Mouse (Mus musculus) midbrain, embryonic 13.5 days (tissue): ENCODE measurements at regions not wholly inside any gene's neighbourhood (a gene's known extent, or its start where the extent isn't known, plus 50 kb on each side); places are given as distances from the start of the nearest gene placed in this dataset.
"Not testable (repeated sequence)": the region's sequence is repeated elsewhere in the genome, so short reads cannot be mapped to it uniquely, and the experiment has no call there.

ENCODE experiments used
- ATAC-seq: fragments of 200-750 bp; cut with Nextera tagmentation; 2 replicates; pipeline ENCODE4 v1.8.0; 2017; ENCODE audit warnings: mild to moderate bottlenecking, moderate TSS enrichment, moderate library complexity
- H3K27ac ChIP-seq: fragments of 300-500 bp; sonication (generic); 2 replicates; pipeline ENCODE4 v1.5.1; 2015; ENCODE audit warnings: inconsistent platforms, mild to moderate bottlenecking, moderate library complexity
- H3K27me3 ChIP-seq: fragments of 300-500 bp; sonication (generic); 2 replicates; pipeline ENCODE4 v1.6.1; 2015; ENCODE audit warnings: mild to moderate bottlenecking, inconsistent platforms
- H3K36me3 ChIP-seq: fragments of 300-500 bp; sonication (generic); 2 replicates; pipeline ENCODE4 v1.6.1; 2015; ENCODE audit warnings: mild to moderate bottlenecking, inconsistent platforms
- H3K4me1 ChIP-seq: fragments of 300-500 bp; sonication (generic); replicated peaks from 2 replicates; pipeline ENCODE4 v1.6.1; 2015; ENCODE audit warnings: inconsistent platforms
- H3K4me2 ChIP-seq: fragments of 300-500 bp; sonication (generic); replicated peaks from 2 replicates; pipeline ENCODE4 v1.6.1; 2015; ENCODE audit warnings: moderate library complexity, mild to moderate bottlenecking, inconsistent platforms
- H3K4me3 ChIP-seq: fragments of 300-500 bp; sonication (generic); replicated peaks from 2 replicates; pipeline ENCODE4 v1.5.1; 2015; ENCODE audit warnings: mild to moderate bottlenecking, inconsistent platforms
- H3K9ac ChIP-seq: fragments of 300-500 bp; sonication (generic); replicated peaks from 2 replicates; pipeline ENCODE4 v1.6.1; 2015; ENCODE audit warnings: mild to moderate bottlenecking, inconsistent platforms
- H3K9me3 ChIP-seq: fragments of 300-500 bp; sonication (generic); 2 replicates; pipeline ENCODE4 v1.6.1; 2016; ENCODE audit warnings: mild to moderate bottlenecking, inconsistent platforms
- WGBS: fragments of 180-500 bp; shearing (Covaris S2); methylation state at CpG from one replicate; pipeline ENCODE4 v1.1.7; 2015; 5-methylcytosine and 5-hydroxymethylcytosine counted together

DNA sequence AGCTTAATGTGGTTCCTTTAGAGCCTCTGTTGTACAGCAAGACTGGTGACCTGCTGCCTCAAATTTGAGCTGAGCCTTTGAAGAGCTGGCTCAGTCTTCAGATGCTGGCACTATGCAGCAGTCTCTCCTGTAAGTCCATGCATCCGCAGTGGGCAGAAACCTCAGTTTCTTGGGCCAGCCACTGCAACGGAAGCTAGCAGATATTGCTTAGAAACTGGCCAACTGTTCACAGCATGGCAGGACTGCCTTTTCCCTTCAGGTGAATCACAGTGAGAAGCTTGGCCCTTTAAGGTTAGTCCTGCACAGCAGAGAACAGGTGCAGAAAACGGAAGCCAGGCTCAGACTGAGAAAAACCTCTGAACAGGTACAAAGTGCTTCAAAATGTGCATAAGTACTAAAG, 1976.8 kb upstream of the G6pd2 start:
- Histone ChIP-seq H3K4me2 (no peak overlapping the region), H3K4me1 (no peaks in the 10 kb centered on the region), H3K9me3 (no peaks in the 10 kb centered on the region), H3K27me3 (no peaks in the 10 kb centered on the region), H3K9ac (no peak overlapping the region), H3K36me3 (no peaks in the 10 kb centered on the region), H3K27ac (no peak overlapping the region), H3K4me3 (no peak overlapping the region)
- WGBS, result 93% methylated on average over 3 of the region's 3 CpGs
- ATAC-seq, result no peak

DNA sequence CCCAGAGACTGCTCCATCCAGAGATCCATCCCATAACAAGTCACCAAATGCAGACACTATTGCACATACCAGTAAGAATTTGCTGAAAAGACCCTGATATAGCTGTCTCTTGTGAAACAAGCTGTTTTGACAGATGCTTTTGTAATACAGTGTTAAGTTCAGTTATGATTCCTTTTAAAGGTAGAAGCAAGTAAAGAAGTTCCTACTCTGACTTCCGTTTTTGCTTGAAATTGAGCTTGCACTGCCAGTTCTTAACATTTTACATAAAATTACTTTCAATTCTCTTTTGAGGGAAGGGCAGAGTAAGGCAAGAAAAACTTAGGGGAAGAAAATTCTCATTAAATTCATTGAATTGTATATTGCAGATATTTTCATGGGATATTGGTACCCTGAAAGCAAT, 1962.9 kb upstream of the G6pd2 start:
- no peaks in the 10 kb centered on the region for H3K9me3 ChIP-seq
- no peak overlapping the region for H3K9ac ChIP-seq
- no peak for ATAC-seq
- no peak overlapping the region for H3K4me3 ChIP-seq
- no peaks in the 10 kb centered on the region for H3K36me3 ChIP-seq
- H3K27ac ChIP-seq, result no peak overlapping the region
- H3K27me3 ChIP-seq, result no peaks in the 10 kb centered on the region
- 69% methylated on average over 1 of the region's 1 CpGs for WGBS
- H3K4me2 ChIP-seq, result no peak overlapping the region
- no peaks in the 10 kb centered on the region for H3K4me1 ChIP-seq

DNA sequence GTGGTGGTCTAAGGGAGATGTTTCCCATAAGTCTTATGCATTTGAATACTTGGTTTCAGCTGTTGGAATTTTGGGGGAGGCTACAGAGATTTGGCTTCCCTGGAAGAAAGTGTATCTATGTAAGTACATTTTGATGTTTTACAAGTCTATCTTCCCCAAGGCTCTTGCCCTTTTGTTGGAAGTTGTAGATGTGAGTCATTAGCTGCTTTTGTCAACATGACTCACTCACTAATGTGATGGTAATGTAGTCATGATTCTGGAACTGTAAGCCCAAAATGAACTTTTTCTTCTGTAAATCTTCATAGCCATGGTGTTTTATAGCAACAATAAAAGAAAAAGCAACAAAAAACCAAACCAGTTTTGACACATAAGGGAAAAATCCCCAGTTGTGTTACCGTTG, 1961.0 kb upstream of the G6pd2 start:
- Histone ChIP-seq H3K4me2 (no peak overlapping the region), H3K9ac (no peak overlapping the region), H3K27me3 (no peaks in the 10 kb centered on the region), H3K4me3 (no peak overlapping the region), H3K36me3 (no peaks in the 10 kb centered on the region), H3K4me1 (no peaks in the 10 kb centered on the region), H3K27ac (no peak overlapping the region), H3K9me3 (no peaks in the 10 kb centered on the region)
- no peak for ATAC-seq
- WGBS, result 96% methylated on average over 1 of the region's 1 CpGs

DNA sequence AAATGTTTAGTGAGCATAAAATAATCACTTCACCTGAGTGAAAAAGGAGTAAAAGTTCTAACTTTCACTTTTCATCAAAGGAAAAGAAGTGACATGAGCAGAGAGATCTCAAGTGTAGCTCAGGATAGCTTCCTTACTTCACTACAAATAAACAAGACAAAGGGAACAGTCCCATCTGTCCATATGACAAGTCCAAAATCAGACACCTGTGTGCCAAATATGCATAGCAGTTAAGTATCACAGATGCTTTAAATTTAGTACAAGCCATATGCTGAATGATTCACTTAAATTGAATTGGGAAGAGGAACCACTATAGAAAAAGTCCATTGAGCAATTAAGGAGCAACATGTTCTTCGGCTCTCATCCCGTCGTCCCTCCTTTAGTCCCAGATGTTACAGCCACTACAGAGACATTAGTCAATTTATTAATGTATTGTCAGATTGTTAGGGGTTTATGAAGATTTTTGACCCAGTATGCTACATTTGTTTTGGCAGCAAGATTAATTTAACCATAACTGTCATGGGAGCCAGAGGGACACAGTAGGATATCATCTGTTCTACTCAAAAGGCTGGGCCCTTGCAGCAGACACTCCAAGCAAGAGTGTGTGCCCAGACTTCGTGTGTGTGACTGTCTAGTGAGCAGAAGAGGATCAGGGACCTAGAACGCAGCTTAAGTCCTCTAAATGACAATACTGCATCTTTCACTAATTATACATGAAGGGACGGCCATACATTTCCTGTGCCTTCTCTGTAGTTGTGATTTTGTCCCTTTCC, 1914.5 kb upstream of the G6pd2 start:
- ATAC-seq, result no peak
- Histone ChIP-seq H3K4me2 (no peak overlapping the region), H3K4me3 (no peak overlapping the region), H3K9me3 (no peaks in the 10 kb centered on the region), H3K9ac (no peak overlapping the region), H3K27ac (no peak overlapping the region), H3K27me3 (no peaks in the 10 kb centered on the region), H3K4me1 (no peaks in the 10 kb centered on the region), H3K36me3 (no peaks in the 10 kb centered on the region)
- WGBS, result 81% methylated on average over 6 of the region's 6 CpGs

DNA sequence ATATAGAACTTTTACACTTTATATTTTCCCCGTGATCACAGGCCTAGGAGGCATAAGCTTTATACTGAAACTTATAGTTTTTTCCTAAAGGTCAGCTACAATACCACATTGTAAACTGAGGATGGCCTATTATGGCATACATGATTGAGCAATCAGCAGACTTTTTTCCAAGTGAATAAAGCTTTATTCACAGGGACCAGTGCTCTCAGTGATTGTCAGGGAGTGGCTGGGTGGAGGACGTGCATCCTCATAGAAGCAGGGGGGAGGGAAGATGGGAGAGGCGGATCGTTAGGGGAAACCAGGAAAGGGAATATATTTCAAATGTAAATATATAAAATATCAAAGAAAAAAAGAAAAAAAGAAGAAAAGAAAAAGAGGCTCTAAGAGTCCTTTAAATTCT, 1886.7 kb upstream of the G6pd2 start:
- no peak overlapping the region for H3K9ac ChIP-seq
- no peaks in the 10 kb centered on the region for H3K4me1 ChIP-seq
- H3K27ac ChIP-seq, result no peak overlapping the region
- 65% methylated on average over 4 of the region's 4 CpGs for WGBS
- no peaks in the 10 kb centered on the region for H3K36me3 ChIP-seq
- no peak overlapping the region for H3K4me2 ChIP-seq
- ATAC-seq, result no peak
- no peaks in the 10 kb centered on the region for H3K27me3 ChIP-seq
- no peaks in the 10 kb centered on the region for H3K9me3 ChIP-seq
- no peak overlapping the region for H3K4me3 ChIP-seq

DNA sequence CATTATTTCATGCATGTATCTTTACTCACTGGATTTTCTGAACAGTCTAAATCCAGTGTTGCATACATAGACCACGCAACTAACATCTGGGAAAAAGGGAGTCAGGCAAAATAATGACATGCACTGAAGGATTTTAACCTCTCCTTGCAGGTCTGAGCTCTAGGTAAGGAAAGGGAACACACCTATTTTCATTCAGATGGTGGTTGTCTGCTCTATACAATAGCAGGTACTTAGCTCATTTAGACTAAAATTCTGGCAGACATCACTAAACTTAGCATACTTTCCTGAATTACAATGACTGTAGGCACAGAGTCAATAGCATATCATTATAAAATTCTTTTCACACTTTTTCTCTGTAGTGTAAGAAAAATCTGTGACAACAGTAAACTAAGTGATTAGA, 1867.8 kb upstream of the G6pd2 start:
- Histone ChIP-seq H3K27me3 (no peaks in the 10 kb centered on the region), H3K36me3 (no peaks in the 10 kb centered on the region), H3K4me1 (no peaks in the 10 kb centered on the region), H3K27ac (no peak overlapping the region), H3K9me3 (no peaks in the 10 kb centered on the region), H3K9ac (no peak overlapping the region), H3K4me2 (no peak overlapping the region), H3K4me3 (no peak overlapping the region)
- 78% methylated on average over 1 of the region's 1 CpGs for WGBS
- ATAC-seq, result no peak

DNA sequence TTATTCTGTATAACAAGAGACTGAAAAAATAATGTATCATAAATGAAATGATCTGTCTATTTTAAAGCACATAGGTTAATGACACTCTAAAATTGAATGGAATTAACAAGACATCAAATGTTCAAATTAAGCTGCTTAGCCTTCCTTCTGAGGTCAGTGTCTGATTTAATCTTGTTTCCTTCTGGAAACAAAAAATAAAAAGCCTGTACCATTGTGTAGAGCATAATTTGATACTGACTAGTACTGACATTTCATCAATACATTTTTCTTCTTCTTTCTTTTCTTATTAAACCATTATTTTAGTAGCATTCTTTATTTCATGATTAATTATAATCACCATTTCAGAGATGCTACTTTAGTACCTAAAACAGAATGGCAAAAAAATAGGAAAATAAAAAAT, 1862.9 kb upstream of the G6pd2 start:
- Histone ChIP-seq H3K4me2 (no peak overlapping the region), H3K27me3 (no peaks in the 10 kb centered on the region), H3K9me3 (no peaks in the 10 kb centered on the region), H3K27ac (no peak overlapping the region), H3K4me1 (no peaks in the 10 kb centered on the region), H3K36me3 (no peaks in the 10 kb centered on the region), H3K4me3 (no peak overlapping the region), H3K9ac (no peak overlapping the region)
- ATAC-seq, result no peak

DNA sequence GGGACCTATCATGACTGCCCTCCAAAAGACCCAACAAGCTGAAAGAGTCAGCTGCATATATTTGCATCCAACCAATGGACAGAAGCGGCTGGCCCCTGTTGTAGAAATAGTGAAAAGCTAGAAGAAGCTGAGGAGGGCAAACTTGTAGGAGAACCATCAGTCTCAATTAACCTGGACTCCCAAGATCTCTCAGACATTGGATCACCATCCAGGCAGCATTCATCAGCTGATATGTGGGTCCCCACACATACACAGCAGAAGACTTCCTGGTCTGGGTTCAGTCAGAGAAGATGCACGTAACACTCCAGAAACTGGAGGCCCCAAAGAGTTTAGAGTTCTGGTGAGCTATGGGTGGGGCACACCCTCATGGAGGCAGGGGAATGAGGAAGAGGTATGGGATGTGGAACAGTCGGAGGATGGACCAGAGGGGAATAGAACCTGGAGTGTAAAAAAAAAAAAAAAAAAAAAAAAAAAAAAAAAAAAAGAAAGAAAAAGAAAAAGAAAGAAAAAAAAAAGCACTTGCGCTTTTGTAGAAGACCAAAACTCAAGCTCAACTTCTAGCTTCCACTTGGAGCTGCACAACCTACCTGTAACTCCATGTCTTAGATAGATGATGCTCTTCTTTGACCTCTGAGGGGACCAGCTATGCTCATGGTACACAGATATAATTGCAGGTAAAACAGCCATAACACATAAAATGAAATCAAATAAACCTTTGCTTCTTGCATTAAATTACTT, 1860.6 kb upstream of the G6pd2 start:
- no peak overlapping the region for H3K4me3 ChIP-seq
- H3K4me1 ChIP-seq, result no peaks in the 10 kb centered on the region
- ATAC-seq, result no peak
- WGBS, result 94% methylated on average over 4 of the region's 4 CpGs
- no peak overlapping the region for H3K4me2 ChIP-seq
- no peaks in the 10 kb centered on the region for H3K27me3 ChIP-seq
- no peak overlapping the region for H3K9ac ChIP-seq
- H3K36me3 ChIP-seq, result no peaks in the 10 kb centered on the region
- no peak overlapping the region for H3K27ac ChIP-seq
- H3K9me3 ChIP-seq, result no peaks in the 10 kb centered on the region

DNA sequence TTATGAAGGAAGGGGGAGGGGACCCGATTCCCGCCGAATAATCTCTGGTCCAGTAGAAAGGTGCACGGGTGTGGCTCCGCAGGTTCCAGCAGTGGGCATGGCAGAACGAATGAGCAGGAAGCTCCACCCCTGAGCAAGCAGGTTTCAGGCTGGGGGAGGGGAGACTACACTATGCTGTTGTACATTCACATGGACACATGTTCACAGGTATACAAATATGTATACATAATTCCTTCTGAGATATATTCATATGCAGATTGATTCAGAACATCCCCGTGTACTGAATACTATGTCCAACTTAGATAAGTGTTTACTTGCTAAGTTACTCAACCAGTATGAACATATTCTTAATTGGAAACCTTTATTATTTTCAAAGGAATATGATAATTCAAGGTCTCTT, 1852.4 kb upstream of the G6pd2 start:
- 97% methylated on average over 7 of the region's 7 CpGs for WGBS
- not testable (repeated sequence) for H3K36me3 ChIP-seq, H3K27me3 ChIP-seq, H3K4me1 ChIP-seq, H3K27ac ChIP-seq, H3K4me3 ChIP-seq, H3K9me3 ChIP-seq, ATAC-seq, H3K9ac ChIP-seq, H3K4me2 ChIP-seq

DNA sequence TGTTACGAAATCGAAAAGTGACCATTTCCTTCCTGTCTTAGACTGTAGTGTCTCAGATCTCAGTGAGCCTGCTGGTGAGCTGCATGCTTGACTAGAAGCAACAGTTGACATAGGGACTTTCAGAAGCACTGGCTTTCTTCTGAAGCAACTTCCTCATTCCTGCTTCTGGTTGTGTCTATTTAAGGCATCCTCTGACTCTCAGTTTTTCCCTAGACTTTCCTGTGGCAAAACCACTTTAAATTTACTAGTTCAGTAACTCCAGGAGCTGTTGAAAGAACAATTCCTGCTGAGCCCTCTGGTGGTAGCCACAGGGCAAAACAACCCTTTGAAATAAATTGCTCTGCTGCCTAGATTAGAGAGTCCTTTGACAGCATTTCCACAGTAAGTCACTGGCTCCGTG, 1811.9 kb upstream of the G6pd2 start:
- H3K36me3 ChIP-seq, result no peaks in the 10 kb centered on the region
- ATAC-seq, result 0 out of 2 replicates have a peak, but pooled peaks have one; percentile 17
- no peak overlapping the region for H3K9ac ChIP-seq
- no peaks in the 10 kb centered on the region for H3K9me3 ChIP-seq
- H3K4me3 ChIP-seq, result no peak overlapping the region
- 82% methylated on average over 3 of the region's 3 CpGs for WGBS
- no peaks in the 10 kb centered on the region for H3K4me1 ChIP-seq
- no peak overlapping the region for H3K4me2 ChIP-seq
- H3K27me3 ChIP-seq, result no peaks in the 10 kb centered on the region
- H3K27ac ChIP-seq, result no peak overlapping the region

DNA sequence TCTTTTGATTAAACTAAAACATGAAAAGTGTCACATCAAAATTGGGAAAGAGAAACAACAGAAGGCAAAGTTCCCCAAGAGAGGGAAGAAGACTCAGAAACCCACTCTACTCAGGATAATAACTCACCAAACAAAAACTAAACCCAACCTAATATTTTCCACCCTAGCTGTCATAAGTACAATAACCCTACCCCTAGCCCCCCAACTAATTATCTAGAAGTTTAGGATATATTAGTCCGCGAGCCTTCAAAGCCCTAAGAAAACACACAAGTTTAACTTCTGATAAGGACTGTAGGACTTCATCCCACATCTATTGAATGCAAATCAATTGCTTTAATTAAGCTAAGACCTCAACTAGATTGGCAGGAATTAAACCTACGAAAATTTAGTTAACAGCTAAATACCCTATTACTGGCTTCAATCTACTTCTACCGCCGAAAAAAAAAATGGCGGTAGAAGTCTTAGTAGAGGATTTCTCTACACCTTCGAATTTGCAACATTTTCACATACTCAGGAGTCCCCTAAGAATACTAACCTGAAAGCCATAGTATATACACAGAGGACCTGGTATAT, 1765.9 kb upstream of the G6pd2 start:
- not testable (repeated sequence) for H3K9ac ChIP-seq, H3K4me3 ChIP-seq, H3K4me1 ChIP-seq, H3K27me3 ChIP-seq, H3K4me2 ChIP-seq, H3K9me3 ChIP-seq, H3K27ac ChIP-seq, H3K36me3 ChIP-seq
- 96% methylated on average over 6 of the region's 7 CpGs for WGBS
- ATAC-seq, result peak; percentile 100

DNA sequence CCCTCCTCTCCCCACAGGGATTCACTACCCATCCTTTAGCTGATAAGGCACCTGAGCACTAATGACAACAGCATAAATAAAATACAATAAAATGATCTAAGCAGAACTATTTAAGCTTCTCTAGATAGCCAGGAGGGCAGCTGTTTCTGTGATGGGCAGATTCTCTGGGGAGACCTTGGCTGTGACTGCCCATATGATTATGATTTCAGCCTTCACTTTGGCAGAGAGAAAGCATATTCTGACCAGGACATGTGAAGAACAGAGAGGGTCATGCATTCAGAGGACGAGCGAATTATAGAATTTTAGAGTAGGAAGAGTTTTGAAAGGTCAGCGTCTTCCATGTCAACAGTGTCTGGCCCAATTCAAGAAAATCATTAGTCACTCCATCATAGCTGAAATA, 1759.6 kb upstream of the G6pd2 start:
- 75% methylated on average over 3 of the region's 3 CpGs for WGBS
- 0 out of 2 replicates have a peak, but pooled peaks cover 3% of the 10 kb centered on the region for H3K4me1 ChIP-seq
- no peaks in the 10 kb centered on the region for H3K36me3 ChIP-seq
- H3K27me3 ChIP-seq, result no peaks in the 10 kb centered on the region
- no peak overlapping the region for H3K27ac ChIP-seq
- H3K4me2 ChIP-seq, result no peak overlapping the region
- ATAC-seq, result no peak
- no peak overlapping the region for H3K9ac ChIP-seq
- H3K4me3 ChIP-seq, result no peak overlapping the region
- no peaks in the 10 kb centered on the region for H3K9me3 ChIP-seq
